Mouse (Mus musculus) erythroblast, embryonic 14.5 days (primary cell): ENCODE data around the gene Slc16a11. TPM values are rescaled to one million over a fixed set of nuclear protein-coding genes. Genes with fewer than 3 reads are reported as not detected.

ENCODE experiments used
- H3K27me3 ChIP-seq: 2 replicates; pipeline ENCODE4 v1.6.1; 2012; ENCODE audit warnings: inconsistent platforms; ENCODE audit not compliant: control insufficient read depth
- H3K36me3 ChIP-seq: 2 replicates; pipeline ENCODE4 v1.6.1; 2012; ENCODE audit warnings: mild to moderate bottlenecking, inconsistent platforms; ENCODE audit not compliant: control insufficient read depth
- H3K4me1 ChIP-seq: 2 replicates; pipeline ENCODE4 v1.6.1; 2012; ENCODE audit warnings: inconsistent platforms; ENCODE audit not compliant: control insufficient read depth
- H3K4me3 ChIP-seq: replicated peaks from 2 replicates; pipeline ENCODE3; 2012; ENCODE audit warnings: moderate library complexity, mild to moderate bottlenecking, inconsistent platforms
- H3K9me3 ChIP-seq: 2 replicates; pipeline ENCODE4 v1.6.1; 2012; ENCODE audit warnings: low read length, inconsistent platforms, mixed read lengths; ENCODE audit not compliant: control insufficient read depth
- GATA1 ChIP-seq: IDR thresholded peaks from 2 replicates; pipeline ENCODE4 v1.6.1; 2012; ENCODE audit warnings: low read length, inconsistent platforms, mixed read lengths
- TAL1 ChIP-seq: IDR thresholded peaks from 3 replicates; pipeline ENCODE4 v1.6.1; 2012; ENCODE audit warnings: low read length, inconsistent platforms, mixed read lengths
- polyA plus RNA-seq: library from polyadenylated mRNA; stranded (reverse); fragments of >175 nt; gene quantifications from 2 replicates; pipeline ENCODE4 v1.2.3, GENCODE M21; 2012

Gene Slc16a11
- polyA plus RNA-seq, 1 experiment, result not detected

DNA sequence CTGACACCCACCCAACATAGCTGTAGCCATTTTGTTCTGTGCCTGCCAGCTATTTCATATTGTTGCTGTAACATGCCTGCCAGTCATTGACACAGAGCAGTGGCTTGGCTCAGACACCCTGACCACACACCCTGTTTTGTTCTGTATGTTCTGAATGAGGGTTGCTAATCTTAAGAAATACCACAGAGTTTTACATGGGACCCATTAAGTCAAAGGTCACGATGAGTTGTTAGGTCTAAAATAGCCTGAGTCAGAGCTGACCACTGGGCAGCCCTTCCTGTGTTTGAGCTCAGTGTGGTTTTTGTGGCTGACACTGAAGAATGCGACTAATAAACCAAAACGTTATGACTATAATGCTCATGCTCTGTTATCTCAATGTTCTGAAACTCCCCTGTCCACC is 14.2 kb upstream of the Slc16a11 start:
- peaks cover 3% of the 10 kb centered on the region for H3K27me3 ChIP-seq
- 0 out of 2 replicates have a peak, but pooled peaks cover 2% of the 10 kb centered on the region for H3K9me3 ChIP-seq
- H3K36me3 ChIP-seq, result no peaks in the 10 kb centered on the region
- H3K4me1 ChIP-seq, result peaks cover 3% of the 10 kb centered on the region; the same call in 1 of the 2 replicates
- H3K4me3 ChIP-seq, result no peak overlapping the region
- TF ChIP-seq GATA1, result no peak
- no peak for TF ChIP-seq TAL1

DNA sequence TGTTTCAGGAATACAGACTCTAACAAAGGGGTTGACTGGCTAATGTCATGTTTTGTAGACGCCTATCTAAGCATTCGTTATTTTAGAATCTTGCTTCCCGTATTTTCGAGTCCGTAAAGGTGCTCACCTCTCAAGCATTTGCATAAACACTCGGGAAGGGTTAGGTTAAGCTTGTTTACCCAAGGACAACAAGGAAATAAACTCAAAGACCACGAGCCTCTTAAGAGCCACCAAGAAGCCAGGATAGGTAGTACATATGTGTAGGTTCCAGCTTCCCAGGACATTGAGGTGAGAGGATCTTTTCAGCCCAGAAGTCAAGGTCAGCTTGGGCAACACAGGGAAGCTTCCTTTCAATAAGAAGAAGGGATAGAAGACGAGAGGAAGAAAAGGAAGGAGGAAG is 13.4 kb upstream of the Slc16a11 start:
- Histone ChIP-seq H3K9me3 (0 out of 2 replicates have a peak, but pooled peaks cover 2% of the 10 kb centered on the region), H3K27me3 (peaks cover 3% of the 10 kb centered on the region), H3K36me3 (no peaks in the 10 kb centered on the region), H3K4me1 (peaks cover 3% of the 10 kb centered on the region; the same call in 1 of the 2 replicates), H3K4me3 (no peak overlapping the region)
- TF ChIP-seq GATA1 (no peak), TAL1 (no peak)

DNA sequence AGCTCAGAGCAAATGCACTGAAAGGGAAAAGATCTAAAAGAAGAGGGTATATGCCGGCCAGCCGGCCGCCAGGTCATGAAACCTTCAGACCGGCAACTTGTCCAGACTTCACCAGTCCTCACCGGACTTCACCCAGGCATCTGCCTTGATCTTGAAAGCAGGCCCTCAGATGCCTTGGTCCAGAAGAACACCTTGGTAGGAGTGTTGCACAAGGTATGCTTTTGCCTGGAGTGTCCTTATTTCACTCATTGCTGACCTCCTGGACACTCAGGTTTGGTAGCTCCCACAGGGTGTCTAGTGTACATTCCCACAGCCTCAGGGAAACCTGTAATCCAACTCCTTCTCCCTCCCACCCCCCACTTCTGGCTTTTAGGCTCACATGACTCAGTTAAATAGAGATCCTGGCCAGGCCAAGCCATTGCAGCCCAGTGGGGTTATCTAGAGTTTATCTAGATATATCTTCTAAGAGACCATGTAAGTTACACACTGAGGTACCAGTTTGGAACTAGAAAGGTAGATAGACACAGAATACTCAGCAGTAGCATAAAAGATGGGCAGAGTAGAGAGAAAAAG is 12.4 kb upstream of the Slc16a11 start:
- no peak for TF ChIP-seq TAL1
- no peaks in the 10 kb centered on the region for H3K36me3 ChIP-seq
- H3K27me3 ChIP-seq, result peaks cover 5% of the 10 kb centered on the region
- H3K4me3 ChIP-seq, result no peak overlapping the region
- 0 out of 2 replicates have a peak, but pooled peaks cover 2% of the 10 kb centered on the region for H3K9me3 ChIP-seq
- peaks cover 3% of the 10 kb centered on the region; the same call in 1 of the 2 replicates for H3K4me1 ChIP-seq

DNA sequence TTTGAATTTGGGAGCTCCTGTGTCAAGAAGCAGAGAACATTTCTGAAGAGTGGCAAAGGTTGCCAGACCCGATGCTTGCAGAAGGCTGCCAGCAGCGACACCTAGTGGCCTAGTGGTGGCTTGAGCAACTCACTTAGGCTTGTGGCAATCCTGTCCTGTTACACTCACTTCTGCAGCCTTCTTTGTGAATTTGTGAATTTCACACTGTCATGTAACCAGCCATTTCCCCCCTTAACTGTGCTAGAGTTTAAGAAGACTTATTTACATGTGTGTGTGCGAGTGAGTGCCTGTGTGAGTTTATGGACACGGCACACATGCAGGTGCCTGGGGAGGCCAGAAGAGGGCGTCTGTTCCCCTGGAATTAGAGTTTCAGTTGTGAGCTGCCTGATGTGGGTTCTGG is 10.9 kb upstream of the Slc16a11 start:
- no peak overlapping the region for H3K4me3 ChIP-seq
- H3K36me3 ChIP-seq, result no peaks in the 10 kb centered on the region
- peaks cover 3% of the 10 kb centered on the region; the same call in 1 of the 2 replicates for H3K4me1 ChIP-seq
- no peaks in the 10 kb centered on the region for H3K9me3 ChIP-seq
- TF ChIP-seq GATA1, result no peak
- TF ChIP-seq TAL1, result no peak
- H3K27me3 ChIP-seq, result peaks cover 10% of the 10 kb centered on the region

DNA sequence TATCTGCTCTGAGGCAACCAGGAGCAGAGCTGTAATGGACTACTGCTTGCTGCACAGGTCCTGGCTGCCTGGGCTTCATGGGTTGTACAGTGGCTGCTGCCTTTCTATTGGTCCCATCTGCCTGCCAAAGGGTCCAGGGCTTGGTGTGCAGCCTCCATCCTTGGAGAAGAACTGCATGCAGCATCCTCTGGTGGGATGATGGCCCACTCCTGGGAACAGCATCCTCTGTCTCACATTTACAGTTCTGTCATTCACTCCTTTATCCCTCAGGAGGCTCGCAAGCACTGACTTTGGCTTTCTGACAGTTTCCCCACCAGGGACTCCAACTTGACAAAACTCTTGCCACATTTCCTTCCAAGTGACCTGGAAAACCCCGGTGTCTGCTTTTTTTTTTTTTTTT is 5.8 kb upstream of the Slc16a11 start:
- Histone ChIP-seq H3K27me3 (peaks cover 21% of the 10 kb centered on the region), H3K4me3 (no peak overlapping the region), H3K9me3 (no peaks in the 10 kb centered on the region), H3K36me3 (no peaks in the 10 kb centered on the region), H3K4me1 (peaks cover 2% of the 10 kb centered on the region; the same call in 1 of the 2 replicates)
- TF ChIP-seq GATA1 (no peak), TAL1 (no peak)

DNA sequence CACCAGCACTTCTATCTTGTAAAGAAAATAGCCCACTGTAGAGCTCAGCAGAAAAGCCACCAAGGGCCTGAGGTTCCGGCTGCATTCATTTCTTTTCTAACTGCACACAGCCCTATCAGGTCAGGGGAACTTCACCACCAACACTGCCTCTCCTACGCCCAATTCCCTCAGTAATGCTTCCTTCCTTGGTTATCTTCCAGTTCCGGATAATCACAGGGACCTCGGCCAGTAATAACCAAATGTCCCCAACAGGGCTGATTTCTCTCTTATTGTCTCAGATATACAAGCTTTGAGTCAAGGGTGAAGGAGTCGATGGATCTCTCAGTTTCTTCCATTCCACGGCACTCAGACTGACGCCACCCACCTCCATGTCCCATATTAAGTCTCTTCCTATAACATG is 5.3 kb upstream of the Slc16a11 start:
- no peak overlapping the region for H3K4me3 ChIP-seq
- H3K36me3 ChIP-seq, result no peaks in the 10 kb centered on the region
- H3K27me3 ChIP-seq, result peaks cover 26% of the 10 kb centered on the region
- TF ChIP-seq TAL1, result no peak
- TF ChIP-seq GATA1, result no peak
- H3K4me1 ChIP-seq, result no peaks in the 10 kb centered on the region; the same call in 1 of the 2 replicates
- no peaks in the 10 kb centered on the region for H3K9me3 ChIP-seq

DNA sequence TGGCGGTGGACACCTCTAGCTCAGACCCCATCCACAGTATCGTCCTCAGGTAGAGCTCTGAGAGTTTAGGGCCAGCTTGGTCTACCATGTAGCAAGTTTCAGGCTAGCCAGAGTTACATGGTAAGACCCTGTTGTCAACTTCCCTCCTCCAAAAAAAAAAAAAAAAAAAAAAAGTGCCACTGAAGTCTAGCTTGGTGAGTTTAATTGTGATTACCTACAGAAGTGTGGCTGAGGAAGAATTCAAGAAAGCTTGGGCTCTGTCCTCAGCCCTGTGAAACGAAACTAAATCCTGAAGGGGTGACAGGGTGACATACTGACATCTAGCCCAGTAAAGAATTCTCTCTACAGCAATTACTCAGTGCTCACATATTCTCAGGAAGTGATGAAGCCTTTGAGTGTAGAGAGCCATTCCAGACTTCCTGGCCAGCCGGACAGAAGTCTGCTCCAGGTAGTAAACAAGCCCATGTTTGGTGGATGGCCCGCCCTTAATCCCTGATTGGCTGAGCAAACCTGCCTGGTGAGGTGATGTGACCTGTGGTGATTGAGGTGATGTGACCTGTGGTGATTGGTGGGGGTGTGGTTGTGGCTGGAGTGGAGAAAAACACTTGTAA is 3.7 kb upstream of the Slc16a11 start:
- TF ChIP-seq TAL1, result no peak
- no peak for TF ChIP-seq GATA1
- Histone ChIP-seq H3K4me3 (no peak overlapping the region), H3K27me3 (peaks cover 39% of the 10 kb centered on the region), H3K4me1 (no peaks in the 10 kb centered on the region), H3K36me3 (no peaks in the 10 kb centered on the region), H3K9me3 (no peaks in the 10 kb centered on the region)

DNA sequence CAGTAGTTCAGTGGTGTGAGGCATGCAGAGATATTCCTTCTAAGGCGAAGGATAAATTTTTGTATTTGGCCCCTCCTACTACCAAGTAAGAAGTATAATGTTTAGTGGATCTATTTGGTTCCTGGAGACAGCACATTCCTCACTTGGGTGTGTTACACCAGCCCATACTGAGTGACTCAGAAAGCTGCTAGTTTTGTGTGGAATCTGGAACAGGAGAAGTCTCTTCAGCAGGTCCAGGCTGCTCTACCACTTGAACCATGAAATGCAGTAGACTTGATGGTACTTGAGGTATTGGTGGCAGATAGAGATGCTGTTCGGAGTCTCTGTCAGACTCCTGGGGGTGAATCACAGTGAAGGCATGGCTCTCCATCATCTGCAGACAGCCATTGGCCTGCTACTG is 1.9 kb upstream of the Slc16a11 start:
- peaks cover 53% of the 10 kb centered on the region for H3K27me3 ChIP-seq
- peaks cover 5% of the 10 kb centered on the region; the same call in 1 of the 2 replicates for H3K9me3 ChIP-seq
- H3K4me3 ChIP-seq, result no peak overlapping the region
- peaks cover 12% of the 10 kb centered on the region for H3K4me1 ChIP-seq
- H3K36me3 ChIP-seq, result no peaks in the 10 kb centered on the region
- no peak for TF ChIP-seq TAL1
- no peak for TF ChIP-seq GATA1

DNA sequence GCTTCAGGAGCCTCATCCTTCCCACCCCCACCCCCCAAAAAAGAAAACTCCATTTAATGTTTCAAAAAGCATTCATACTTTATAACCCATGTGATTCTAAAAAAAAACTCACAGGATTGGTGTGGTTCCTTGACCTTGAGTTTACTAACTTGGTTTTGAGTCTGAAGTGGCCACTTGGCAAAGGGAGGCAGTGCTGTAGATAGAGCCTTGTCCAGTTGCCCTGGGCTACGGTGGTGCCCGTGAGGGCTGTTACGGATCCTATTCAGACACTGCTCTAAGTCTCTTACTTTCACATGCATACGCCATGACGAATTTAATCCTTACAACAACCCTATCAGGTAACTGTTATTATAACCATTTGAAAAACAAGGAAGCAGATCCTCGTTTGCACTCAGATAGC is 580 bp upstream of the Slc16a11 start:
- Histone ChIP-seq H3K27me3 (peaks cover 59% of the 10 kb centered on the region), H3K4me1 (peaks cover 12% of the 10 kb centered on the region), H3K4me3 (no peak overlapping the region), H3K36me3 (peaks cover 5% of the 10 kb centered on the region), H3K9me3 (peaks cover 5% of the 10 kb centered on the region; the same call in 1 of the 2 replicates)
- TF ChIP-seq GATA1, result no peak
- TF ChIP-seq TAL1, result no peak
